Comparison of ENCODE assay signal across 25 mouse cellular contexts in the genomic region with DNA sequence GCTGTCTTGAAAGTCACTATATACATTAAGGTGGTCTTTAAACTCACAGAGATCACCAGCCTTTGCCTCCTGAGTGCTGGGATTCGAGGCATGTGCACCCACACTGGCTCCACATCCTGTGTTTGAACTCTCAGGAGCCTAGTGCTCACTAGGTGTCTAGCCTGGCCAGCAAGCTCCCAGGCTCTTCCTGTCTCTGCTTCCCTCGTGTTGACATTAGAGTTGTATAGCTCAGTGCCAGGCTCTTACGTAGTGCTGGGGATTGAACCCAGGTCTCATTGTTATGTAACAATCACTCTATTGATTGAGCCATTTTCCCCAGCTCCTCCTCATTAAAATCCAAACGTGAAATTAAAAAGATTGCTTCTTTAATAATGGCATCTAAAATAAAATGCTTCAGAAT.
"Had no signal": no experiment of that assay in that cellular context is flagged by ENCODE, and none has a peak within 500 bp of the region (broad histone marks: within the 10 kb centered on the region; RNA-seq: fewer than 3 reads in every experiment).

No protein-coding gene starts in this region.

- H3K9ac ChIP-seq: heart, embryonic 12.5 days; hindbrain, embryonic 12.5 days; hindbrain, embryonic 14.5 days; intestine, embryonic 15.5 days; limb, embryonic 12.5 days; liver, embryonic 13.5 days; liver, embryonic 15.5 days had no signal

- ATAC-seq: hindbrain, embryonic 16.5 days; inflammation-experienced regulatory T-cells, adult 6 months; intestine, embryonic 15.5 days; intestine, postnatal 0 days had no signal

- H3K9me3 ChIP-seq: heart, embryonic 12.5 days; hindbrain, embryonic 10.5 days; hindbrain, embryonic 12.5 days; intestine, embryonic 15.5 days; limb, embryonic 10.5 days; limb, embryonic 12.5 days; liver, embryonic 13.5 days; liver, embryonic 15.5 days had no signal

- DNase-seq: gastrocnemius, postnatal 14 days; gastrocnemius, postnatal 36 days; heart, adult 2 months; heart, postnatal 10 days; heart, postnatal 4 days; kidney, adult 18-20 months; kidney, adult 8-10 months; kidney, postnatal 10 days; kidney, postnatal 25 days; kidney, postnatal 4 days; liver; liver, embryonic 13.5 days had no signal

- H3K27me3 ChIP-seq: heart, embryonic 12.5 days; hindbrain, embryonic 12.5 days; intestine, embryonic 15.5 days; limb, embryonic 12.5 days; liver, embryonic 13.5 days; liver, embryonic 15.5 days had no signal

- H3K4me3 ChIP-seq: heart, adult 2 months; heart, embryonic 12.5 days; hindbrain, embryonic 10.5 days; hindbrain, embryonic 12.5 days; intestine, embryonic 15.5 days; layer of hippocampus, adult 2 months; left cerebral cortex, adult 2 months; limb, embryonic 10.5 days; limb, embryonic 12.5 days; liver, embryonic 13.5 days; liver, embryonic 15.5 days had no signal

- H3K4me1 ChIP-seq: heart, embryonic 12.5 days; hindbrain, embryonic 10.5 days; hindbrain, embryonic 12.5 days; intestine, embryonic 15.5 days; limb, embryonic 10.5 days; limb, embryonic 12.5 days; liver, embryonic 13.5 days; liver, embryonic 15.5 days had no signal

- H3K4me2 ChIP-seq: heart, embryonic 12.5 days; hindbrain, embryonic 12.5 days; hindbrain, embryonic 14.5 days; intestine, embryonic 15.5 days; limb, embryonic 12.5 days; liver, embryonic 13.5 days; liver, embryonic 15.5 days had no signal

- H3K27ac ChIP-seq: heart, adult 2 months; hindbrain, embryonic 10.5 days; hindbrain, embryonic 12.5 days; hindbrain, embryonic 14.5 days; intestine, embryonic 15.5 days; layer of hippocampus, adult 2 months; left cerebral cortex, adult 2 months; limb, embryonic 10.5 days; limb, embryonic 12.5 days; liver, embryonic 13.5 days; liver, embryonic 15.5 days had no signal
